Mouse (Mus musculus) embryonic facial prominence, embryonic 15.5 days (tissue): ENCODE measurements around the gene Ptdss2. TPM values are rescaled to one million over a fixed set of nuclear protein-coding genes. Genes with fewer than 3 reads are reported as not detected.

Experiments used
- ATAC-seq: fragments of 200-750 bp; cut with Nextera tagmentation; 2 replicates; pipeline ENCODE4 v1.8.0; 2017; ENCODE audit warnings: low read depth, moderate TSS enrichment; ENCODE audit not compliant: insufficient number of reproducible peaks, low FRiP score, low TSS enrichment
- H3K27ac ChIP-seq: fragments of 300-500 bp; sonication (generic); replicated peaks from 2 replicates; pipeline ENCODE4 v1.5.1; 2015; ENCODE audit warnings: mild to moderate bottlenecking, inconsistent platforms
- H3K27me3 ChIP-seq: fragments of 300-500 bp; sonication (generic); 2 replicates; pipeline ENCODE4 v1.6.1; 2015; ENCODE audit warnings: inconsistent platforms
- H3K36me3 ChIP-seq: fragments of 300-500 bp; sonication (generic); 2 replicates; pipeline ENCODE4 v1.6.1; 2015; ENCODE audit warnings: mild to moderate bottlenecking, inconsistent platforms
- H3K4me1 ChIP-seq: fragments of 300-500 bp; sonication (generic); 2 replicates; pipeline ENCODE4 v1.6.1; 2015; ENCODE audit warnings: inconsistent platforms
- H3K4me2 ChIP-seq: fragments of 300-500 bp; sonication (generic); replicated peaks from 2 replicates; pipeline ENCODE4 v1.6.1; 2015; ENCODE audit warnings: mild to moderate bottlenecking, inconsistent platforms
- H3K4me3 ChIP-seq: fragments of 300-500 bp; sonication (generic); replicated peaks from 2 replicates; pipeline ENCODE4 v1.5.1; 2015; ENCODE audit warnings: mild to moderate bottlenecking, inconsistent platforms
- H3K9ac ChIP-seq: fragments of 300-500 bp; sonication (generic); 2 replicates; pipeline ENCODE4 v1.6.1; 2015; ENCODE audit warnings: inconsistent platforms
- H3K9me3 ChIP-seq: fragments of 300-500 bp; sonication (generic); replicated peaks from 2 replicates; pipeline ENCODE4 v1.6.1; 2016; ENCODE audit warnings: inconsistent platforms
- WGBS: fragments of 180-500 bp; shearing (Covaris S2); methylation state at CpG from one replicate; pipeline ENCODE4 v1.1.7; 2015; 5-methylcytosine and 5-hydroxymethylcytosine counted together
- polyA plus RNA-seq: library from polyadenylated mRNA; unstranded; fragments of >200 nt; fragmentation: Nextera tagmentation; extraction: Ambion mirVana; gene quantifications from 2 replicates; pipeline ENCODE4 v1.2.1, GENCODE M21; 2015

Gene Ptdss2
- 68.4 and 69.7 TPM in 2 replicates for polyA plus RNA-seq

- Histone ChIP-seq H3K4me1 (peaks cover 10% of the 10 kb centered on the region), H3K9ac (peak within 1 kb of the TSS; percentile 51), H3K9me3 (no peaks in the 10 kb centered on the region), H3K36me3 (no peaks in the 10 kb centered on the region), H3K27me3 (no peaks in the 10 kb centered on the region), H3K4me2 (peak within 1 kb of the TSS; percentile 70), H3K27ac (peak within 1 kb of the TSS; percentile 87), H3K4me3 (peak within 1 kb of the TSS; percentile 67)
- WGBS: 48% methylated on average over 14 of the region's 14 CpGs
- no peak for ATAC-seq
Observed at GRCm38 (mm10) chr7:141122245-141122644, at the start of gene Ptdss2. Gene Ptdss2, plus strand, starts transcription at chr7:141122382.

- no peak for ATAC-seq
- H3K36me3 ChIP-seq: no peaks in the 10 kb centered on the region
- H3K9me3 ChIP-seq: no peaks in the 10 kb centered on the region
- 68% methylated on average over 4 of the region's 4 CpGs for WGBS
- H3K4me1 ChIP-seq: peaks cover 18% of the 10 kb centered on the region
- no peak overlapping the region for H3K9ac ChIP-seq
- H3K27ac ChIP-seq: no peak overlapping the region
- H3K27me3 ChIP-seq: peaks cover 20% of the 10 kb centered on the region
- no peak overlapping the region for H3K4me3 ChIP-seq
- H3K4me2 ChIP-seq: no peak overlapping the region
Observed at GRCm38 (mm10) chr7:141073782-141074181, 48.4 kb upstream of the Ptdss2 start.

DNA sequence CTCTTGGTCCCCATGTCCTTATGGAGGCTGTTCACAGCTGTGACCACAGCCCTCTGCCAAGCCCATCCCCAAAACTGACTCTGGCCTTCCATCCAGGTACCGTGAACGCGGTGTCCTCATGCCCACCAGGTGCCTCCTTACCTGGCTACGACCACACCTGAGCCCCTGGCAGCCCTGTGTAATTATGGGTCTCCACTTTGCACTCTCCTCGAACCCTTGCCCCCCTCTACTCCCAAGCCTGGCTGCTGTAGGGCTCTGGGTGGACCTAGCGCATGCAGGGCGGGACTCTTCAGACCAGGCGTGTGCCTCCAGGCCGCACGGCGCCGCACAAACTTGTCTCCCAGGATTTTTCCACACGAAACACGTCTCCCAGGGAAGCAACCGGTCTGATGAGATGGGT lies 44.3 kb upstream of the Ptdss2 start, which contains the start of gene Pkp3:
Gene Pkp3 (plus strand): TSS at position 378 of the 400 bp plus-strand sequence.
- Histone ChIP-seq H3K27me3 (no peaks in the 10 kb centered on the region), H3K9ac (no peak within 1 kb of the TSS), H3K4me2 (peak within 1 kb of the TSS; percentile 41), H3K36me3 (peaks cover 1% of the 10 kb centered on the region; the same call in 1 of the 2 replicates), H3K27ac (peak within 1 kb of the TSS; percentile 84), H3K4me3 (peak within 1 kb of the TSS; percentile 44), H3K9me3 (no peaks in the 10 kb centered on the region), H3K4me1 (peaks cover 3% of the 10 kb centered on the region; the same call in 1 of the 2 replicates)
- 78% methylated on average over 15 of the region's 15 CpGs for WGBS
- ATAC-seq: no peak

- peak overlapping the region; percentile 44 for H3K4me3 ChIP-seq
- H3K9me3 ChIP-seq: no peaks in the 10 kb centered on the region
- H3K27me3 ChIP-seq: no peaks in the 10 kb centered on the region
- 0 out of 2 replicates have a peak, but pooled peaks have one; percentile 40 for ATAC-seq
- H3K9ac ChIP-seq: no peak overlapping the region
- H3K27ac ChIP-seq: peak overlapping the region; percentile 84
- 54% methylated on average over 4 of the region's 4 CpGs for WGBS
- peak overlapping the region; percentile 41 for H3K4me2 ChIP-seq
- H3K4me1 ChIP-seq: peaks cover 3% of the 10 kb centered on the region; the same call in 1 of the 2 replicates
- H3K36me3 ChIP-seq: peaks cover 5% of the 10 kb centered on the region; the same call in 1 of the 2 replicates
Observed at GRCm38 (mm10) chr7:141078876-141079275, 43.3 kb upstream of the Ptdss2 start.

GRCm38 (mm10) chr7:141079481-141080449 lies 42.4 kb upstream of the Ptdss2 start:
- no peaks in the 10 kb centered on the region for H3K9me3 ChIP-seq
- peaks cover 3% of the 10 kb centered on the region; the same call in 1 of the 2 replicates for H3K4me1 ChIP-seq
- no peaks in the 10 kb centered on the region for H3K27me3 ChIP-seq
- peak overlapping the region; percentile 41 for H3K4me2 ChIP-seq
- 17% methylated on average over 34 of the region's 34 CpGs for WGBS
- peak overlapping the region; percentile 44 for H3K4me3 ChIP-seq
- peak; percentile 31; the same call in 1 of the 2 replicates for ATAC-seq
- peaks cover 5% of the 10 kb centered on the region; the same call in 1 of the 2 replicates for H3K36me3 ChIP-seq
- peak overlapping the region; percentile 37; the same call in 1 of the 2 replicates for H3K9ac ChIP-seq
- H3K27ac ChIP-seq: peak overlapping the region; percentile 84

DNA sequence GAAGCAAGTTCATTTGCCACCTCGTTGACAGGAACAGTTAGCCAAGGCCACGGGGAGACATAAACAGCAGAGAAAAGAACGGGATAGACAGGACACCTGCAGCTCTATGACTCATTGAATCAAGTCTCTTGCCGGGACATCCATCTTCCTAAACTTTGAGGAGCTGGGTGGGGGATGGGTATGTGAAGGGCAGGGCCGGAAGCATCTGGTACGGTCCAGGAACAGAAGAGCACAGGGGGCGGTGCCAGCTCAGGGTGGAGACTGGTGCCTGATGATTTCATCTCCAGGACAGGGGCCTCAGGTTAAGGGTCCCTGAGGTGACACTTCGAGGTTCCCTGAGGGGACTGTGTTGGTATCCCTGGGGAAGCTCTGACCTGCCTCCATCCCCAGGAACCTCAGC lies 34.3 kb upstream of the Ptdss2 start:
- ATAC-seq: no peak
- H3K27ac ChIP-seq: no peak overlapping the region
- H3K4me2 ChIP-seq: no peak overlapping the region
- no peaks in the 10 kb centered on the region for H3K9me3 ChIP-seq
- peaks cover 3% of the 10 kb centered on the region; the same call in 1 of the 2 replicates for H3K36me3 ChIP-seq
- 28% methylated on average over 8 of the region's 8 CpGs for WGBS
- no peak overlapping the region for H3K9ac ChIP-seq
- peaks cover 24% of the 10 kb centered on the region for H3K4me1 ChIP-seq
- peaks cover 17% of the 10 kb centered on the region for H3K27me3 ChIP-seq
- H3K4me3 ChIP-seq: no peak overlapping the region

DNA sequence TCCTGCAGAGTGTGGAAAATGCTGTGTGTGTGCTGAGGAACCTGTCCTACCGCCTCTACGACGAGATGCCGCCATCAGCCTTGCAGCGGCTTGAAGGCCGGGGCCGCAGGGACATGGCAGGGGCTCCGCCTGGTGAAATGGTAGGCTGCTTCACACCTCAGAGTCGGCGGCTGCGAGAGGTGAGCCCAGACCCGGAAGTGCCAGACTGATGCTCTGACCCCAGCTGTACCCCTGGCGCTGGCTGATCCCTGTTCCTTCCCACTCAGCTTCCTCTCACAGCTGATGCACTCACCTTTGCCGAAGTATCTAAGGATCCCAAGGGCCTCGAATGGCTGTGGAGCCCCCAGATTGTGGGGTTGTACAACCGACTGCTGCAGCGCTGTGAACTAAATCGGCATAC lies 33.7 kb upstream of the Ptdss2 start:
- Histone ChIP-seq H3K4me3 (no peak overlapping the region), H3K27ac (no peak overlapping the region), H3K4me2 (no peak overlapping the region), H3K9me3 (no peaks in the 10 kb centered on the region), H3K4me1 (peaks cover 24% of the 10 kb centered on the region), H3K36me3 (no peaks in the 10 kb centered on the region), H3K9ac (no peak overlapping the region), H3K27me3 (peaks cover 17% of the 10 kb centered on the region)
- 18% methylated on average over 18 of the region's 18 CpGs for WGBS
- ATAC-seq: no peak

DNA sequence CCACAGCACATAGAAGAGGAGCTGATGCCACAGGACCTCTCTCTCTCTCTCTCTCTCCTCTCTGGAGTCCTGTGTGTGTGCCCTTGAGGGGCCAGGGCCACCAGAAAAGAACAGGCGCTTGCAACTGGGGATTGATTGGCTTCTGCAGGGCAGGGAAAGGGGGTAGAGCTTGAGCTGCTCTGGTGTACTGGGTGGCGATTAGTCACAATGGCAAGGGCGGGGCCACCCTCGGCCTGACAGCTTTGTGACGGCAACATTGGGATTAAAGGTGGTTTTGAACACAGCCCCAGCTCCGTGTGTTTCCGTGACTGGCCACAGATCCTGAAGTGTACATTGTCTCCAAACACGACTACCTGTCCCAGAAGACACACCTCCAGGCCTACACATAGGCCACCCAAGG lies 32.0 kb upstream of the Ptdss2 start:
- Histone ChIP-seq H3K4me1 (peaks cover 24% of the 10 kb centered on the region), H3K4me2 (no peak overlapping the region), H3K9ac (no peak overlapping the region), H3K4me3 (no peak overlapping the region), H3K36me3 (no peaks in the 10 kb centered on the region), H3K27ac (no peak overlapping the region), H3K9me3 (no peaks in the 10 kb centered on the region), H3K27me3 (peaks cover 17% of the 10 kb centered on the region)
- 56% methylated on average over 8 of the region's 8 CpGs for WGBS
- no peak for ATAC-seq

DNA sequence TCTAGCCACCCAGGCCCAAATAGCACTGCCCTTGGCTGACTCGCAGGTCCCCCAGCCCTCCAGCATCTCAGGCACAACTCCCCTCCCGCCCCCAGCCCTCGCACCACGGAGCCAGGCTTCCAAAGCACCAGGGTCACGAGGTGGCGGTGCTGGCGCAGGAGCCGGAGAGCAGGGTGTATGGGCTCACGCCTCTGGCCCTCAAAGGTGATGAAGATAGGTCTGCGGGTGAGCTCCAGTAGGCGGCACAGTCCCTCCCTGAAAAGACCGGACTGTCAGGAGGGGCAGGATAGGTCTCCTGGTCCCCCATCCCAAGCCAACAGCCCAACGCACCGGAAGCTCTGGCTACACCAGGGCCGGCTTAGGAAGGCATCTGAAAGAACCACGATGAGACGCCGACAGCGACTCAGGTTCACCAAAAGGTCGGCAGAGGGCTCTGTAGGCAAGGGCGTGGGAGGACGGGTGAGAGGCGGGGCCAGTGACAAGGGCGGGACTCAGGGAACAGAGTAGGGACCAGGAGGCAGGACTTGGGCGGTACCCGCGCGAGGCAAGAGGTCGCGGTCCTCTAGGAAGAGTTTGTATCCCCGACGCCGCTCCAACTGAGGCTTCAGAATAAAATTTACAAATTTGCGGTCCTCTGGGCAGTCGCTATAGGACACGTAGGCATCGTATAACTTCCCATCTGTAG lies 30.0 kb upstream of the Ptdss2 start:
- Histone ChIP-seq H3K4me1 (peaks cover 29% of the 10 kb centered on the region), H3K9ac (no peak overlapping the region), H3K27ac (no peak overlapping the region), H3K9me3 (no peaks in the 10 kb centered on the region), H3K27me3 (peaks cover 17% of the 10 kb centered on the region), H3K36me3 (no peaks in the 10 kb centered on the region), H3K4me3 (peak overlapping the region; percentile 22), H3K4me2 (peak overlapping the region; percentile 46)
- 7% methylated on average over 37 of the region's 37 CpGs for WGBS
- peak; percentile 80 for ATAC-seq

GRCm38 (mm10) chr7:141093950-141094349 lies 28.2 kb upstream of the Ptdss2 start:
- 88% methylated on average over 6 of the region's 6 CpGs for WGBS
- Histone ChIP-seq H3K9me3 (no peaks in the 10 kb centered on the region), H3K27me3 (peaks cover 20% of the 10 kb centered on the region), H3K36me3 (no peaks in the 10 kb centered on the region), H3K4me1 (peaks cover 17% of the 10 kb centered on the region), H3K4me2 (no peak overlapping the region), H3K9ac (no peak overlapping the region), H3K27ac (no peak overlapping the region), H3K4me3 (no peak overlapping the region)
- no peak for ATAC-seq
